Mouse (Mus musculus) hindbrain, embryonic 16.5 days (tissue): ENCODE measurements at regions not wholly inside any gene's neighbourhood (a gene's known extent, or its start where the extent isn't known, plus 50 kb on each side); places are given as distances from the start of the nearest gene placed in this dataset.

Experiments used
- ATAC-seq: fragments of 200-750 bp; cut with Nextera tagmentation; 2 replicates; pipeline ENCODE4 v1.8.0; 2017; ENCODE audit warnings: moderate TSS enrichment, moderate library complexity
- H3K27ac ChIP-seq: fragments of 300-500 bp; sonication (generic); 2 replicates; pipeline ENCODE4 v1.5.1; 2014; ENCODE audit warnings: low read depth, mild to moderate bottlenecking, control low read depth, low read length, moderate library complexity
- H3K27me3 ChIP-seq: fragments of 300-500 bp; sonication (generic); replicated peaks from 2 replicates; pipeline ENCODE4 v1.6.1; 2014; ENCODE audit warnings: low read length; ENCODE audit not compliant: control insufficient read depth, insufficient read depth
- H3K36me3 ChIP-seq: fragments of 300-500 bp; sonication (generic); 2 replicates; pipeline ENCODE4 v1.6.1; 2014; ENCODE audit warnings: mild to moderate bottlenecking, low read length, moderate library complexity, mixed read lengths; ENCODE audit not compliant: control insufficient read depth, insufficient read depth
- H3K4me1 ChIP-seq: fragments of 300-500 bp; sonication (generic); 2 replicates; pipeline ENCODE4 v1.6.1; 2014; ENCODE audit warnings: low read depth, low read length; ENCODE audit not compliant: control insufficient read depth, insufficient read depth
- H3K4me2 ChIP-seq: fragments of 300-500 bp; sonication (generic); 2 replicates; pipeline ENCODE4 v1.6.1; 2014; ENCODE audit warnings: mild to moderate bottlenecking, low read length, control low read depth, moderate library complexity
- H3K4me3 ChIP-seq: fragments of 300-500 bp; sonication (generic); 2 replicates; pipeline ENCODE4 v1.5.1; 2014; ENCODE audit warnings: mild to moderate bottlenecking, low read length, control low read depth, moderate library complexity
- H3K9ac ChIP-seq: fragments of 300-500 bp; sonication (generic); 2 replicates; pipeline ENCODE4 v1.6.1; 2014; ENCODE audit warnings: low read depth, mild to moderate bottlenecking, control low read depth, low read length, moderate library complexity
- H3K9me3 ChIP-seq: fragments of 300-500 bp; sonication (generic); 2 replicates; pipeline ENCODE4 v1.6.1; 2014; ENCODE audit warnings: mild to moderate bottlenecking, low read length, moderate library complexity; ENCODE audit not compliant: control insufficient read depth
- WGBS: fragments of 180-500 bp; shearing (Covaris S2); extraction: QIAGEN DNeasy Blood & Tissue Kit; methylation state at CpG from one replicate; pipeline ENCODE4 v1.1.7; 2014; 5-methylcytosine and 5-hydroxymethylcytosine counted together

GRCm38 (mm10) chr8:96834673-96835072 lies 946.3 kb upstream of the Got2 start:
- H3K9me3 ChIP-seq: no peaks in the 10 kb centered on the region
- no peak for ATAC-seq
- no peak overlapping the region for H3K4me3 ChIP-seq
- no peak overlapping the region for H3K9ac ChIP-seq
- no peaks in the 10 kb centered on the region for H3K4me1 ChIP-seq
- no peak overlapping the region for H3K27ac ChIP-seq
- WGBS: 58% methylated on average over 2 of the region's 2 CpGs
- no peaks in the 10 kb centered on the region for H3K27me3 ChIP-seq
- no peaks in the 10 kb centered on the region for H3K36me3 ChIP-seq
- H3K4me2 ChIP-seq: no peak overlapping the region

GRCm38 (mm10) chr8:96829253-96829652 lies 940.9 kb upstream of the Got2 start:
- H3K9me3 ChIP-seq: no peaks in the 10 kb centered on the region
- no peaks in the 10 kb centered on the region for H3K36me3 ChIP-seq
- ATAC-seq: no peak
- H3K4me2 ChIP-seq: no peak overlapping the region
- 88% methylated on average over 1 of the region's 1 CpGs for WGBS
- no peak overlapping the region for H3K9ac ChIP-seq
- no peaks in the 10 kb centered on the region for H3K4me1 ChIP-seq
- H3K27me3 ChIP-seq: no peaks in the 10 kb centered on the region
- H3K4me3 ChIP-seq: no peak overlapping the region
- H3K27ac ChIP-seq: no peak overlapping the region

DNA sequence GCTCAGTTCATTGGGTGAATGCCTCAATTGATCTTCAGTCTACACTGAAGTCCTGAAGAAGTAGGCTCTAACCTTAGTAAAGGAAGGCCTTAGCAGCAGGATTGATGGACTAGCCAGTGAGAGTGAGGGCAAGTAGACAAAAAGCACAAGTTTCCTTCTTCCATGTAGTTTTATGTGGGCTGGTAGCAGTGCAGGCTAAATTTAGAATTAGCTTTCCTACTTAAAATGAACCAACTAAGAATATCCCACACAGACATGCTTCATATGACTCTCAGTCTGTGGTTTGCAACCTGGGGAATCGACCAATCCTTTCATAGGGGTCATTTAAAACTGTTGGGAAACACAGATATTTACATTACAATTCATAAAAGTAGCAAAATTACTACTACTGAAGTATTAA lies 922.2 kb upstream of the Got2 start:
- no peaks in the 10 kb centered on the region for H3K9me3 ChIP-seq
- no peaks in the 10 kb centered on the region for H3K4me1 ChIP-seq
- H3K27me3 ChIP-seq: no peaks in the 10 kb centered on the region
- no peak for ATAC-seq
- H3K27ac ChIP-seq: no peak overlapping the region
- no peak overlapping the region for H3K4me3 ChIP-seq
- H3K9ac ChIP-seq: no peak overlapping the region
- H3K4me2 ChIP-seq: no peak overlapping the region
- WGBS: 89% methylated on average over 1 of the region's 1 CpGs
- no peaks in the 10 kb centered on the region for H3K36me3 ChIP-seq
